Mouse (Mus musculus) thymus, postnatal 25 days (tissue): Measurements from ENCODE around the gene Rnf6.

ENCODE experiments used
- DNase-seq: peaks from one replicate; pipeline ENCODE4 v3.0.0; 2022

The Rnf6 gene

GRCm38 (mm10) chr5:146220879-146221714 lies at the start of gene Rnf6:
Rnf6 (minus strand) TSS chr5:146221555.
- peak; percentile 93 for DNase-seq

- no peak for DNase-seq
These were observed 49.2 kb upstream of the Rnf6 start for GRCm38 (mm10) chr5:146270593-146270992.

- DNase-seq: no peak
These were observed 46.4 kb upstream of the Rnf6 start for GRCm38 (mm10) chr5:146267776-146268175.

- DNase-seq: no peak
These were observed 44.7 kb upstream of the Rnf6 start for GRCm38 (mm10) chr5:146265934-146266591.

- no peak for DNase-seq
These were observed 38.6 kb upstream of the Rnf6 start for GRCm38 (mm10) chr5:146260003-146260402.

GRCm38 (mm10) chr5:146253644-146254043 lies 32.3 kb upstream of the Rnf6 start:
- DNase-seq: no peak

- DNase-seq: no peak
These were observed 30.5 kb upstream of the Rnf6 start for GRCm38 (mm10) chr5:146251663-146252429.

GRCm38 (mm10) chr5:146250369-146251075 lies 29.2 kb upstream of the Rnf6 start:
- no peak for DNase-seq

GRCm38 (mm10) chr5:146248746-146249145 lies 27.4 kb upstream of the Rnf6 start:
- DNase-seq: no peak

- DNase-seq: no peak
These were observed 26.4 kb upstream of the Rnf6 start for GRCm38 (mm10) chr5:146247709-146248108.

GRCm38 (mm10) chr5:146246386-146246785 lies 25.0 kb upstream of the Rnf6 start:
- no peak for DNase-seq

GRCm38 (mm10) chr5:146245646-146246370 lies 24.5 kb upstream of the Rnf6 start:
- DNase-seq: no peak

GRCm38 (mm10) chr5:146245193-146245592 lies 23.8 kb upstream of the Rnf6 start:
- DNase-seq: no peak

GRCm38 (mm10) chr5:146241202-146241601 lies 19.8 kb upstream of the Rnf6 start:
- no peak for DNase-seq

GRCm38 (mm10) chr5:146240771-146241170 lies 19.4 kb upstream of the Rnf6 start:
- no peak for DNase-seq

- DNase-seq: no peak
These were observed 16.9 kb upstream of the Rnf6 start for GRCm38 (mm10) chr5:146238274-146238673.

- no peak for DNase-seq
These were observed 13.0 kb upstream of the Rnf6 start for GRCm38 (mm10) chr5:146234336-146234735.

GRCm38 (mm10) chr5:146232816-146233215 lies 11.5 kb upstream of the Rnf6 start:
- DNase-seq: no peak

- DNase-seq: no peak
These were observed 10.8 kb upstream of the Rnf6 start for GRCm38 (mm10) chr5:146232056-146232675.

GRCm38 (mm10) chr5:146231655-146231996 lies 10.3 kb upstream of the Rnf6 start:
- DNase-seq: peak; percentile 56

GRCm38 (mm10) chr5:146230864-146231654 lies 9.7 kb upstream of the Rnf6 start, which contains the start of gene Cdk8:
Cdk8 (plus strand) TSS chr5:146231230.
- DNase-seq: peak; percentile 89
